Mouse (Mus musculus): Measurements from ENCODE around the gene Ksr2. TPM values are rescaled to one million over a fixed set of nuclear protein-coding genes. Genes with fewer than 3 reads are reported as not detected.

The Ksr2 gene
- total and polyA plus RNA-seq, 3 experiments, result not detected

GRCm38 (mm10) chr5:117519858-117520495 lies 106.2 kb downstream of the Ksr2 start:
- no peak for TF ChIP-seq MAZ (IDR thresholded peaks at IDR 0.05; ENCODE audit: low read depth, low read length)
- peak in 1 of 3 experiments; percentile 35; a peak in 3 of 6 replicates for TF ChIP-seq CTCF (IDR thresholded peaks at IDR 0.05 in 2 of 3, conservative IDR thresholded peaks at IDR 0.05 in 1 of 3; ENCODE audit: control insufficient read depth in 1 of 3, insufficient read depth in 1 of 3, low read depth in 2 of 3, low read length in 3 of 3, poor library complexity in 1 of 3, severe bottlenecking in 1 of 3)
- no peak for TF ChIP-seq ZNF384 (IDR thresholded peaks at IDR 0.05; ENCODE audit: low read depth, low read length)
- no peak for TF ChIP-seq USF2 (IDR thresholded peaks at IDR 0.05; ENCODE audit: borderline replicate concordance in 1 of 2, insufficient read depth in 1 of 2, low read depth in 1 of 2, low read length in 2 of 2)
- no peak for TF ChIP-seq ETS1 (IDR thresholded peaks at IDR 0.05; ENCODE audit: low read depth, low read length)
- no peak for DNase-seq (ENCODE audit: low read depth, low spot score)
- Histone ChIP-seq H3K9me3 (replicated peaks; ENCODE audit: insufficient read depth, low read length) (no peaks in the 10 kb centered on the region), H3K36me3 (ENCODE audit: control insufficient read depth in 1 of 2, insufficient read depth in 2 of 2, low read length in 2 of 2) (no peaks in the 10 kb centered on the region), H3K9ac (ENCODE audit: control insufficient read depth, low read depth, low read length, poor library complexity, severe bottlenecking) (no peak overlapping the region), H3K79me2 (ENCODE audit: control insufficient read depth, insufficient read depth, low read length, poor library complexity) (no peaks in the 10 kb centered on the region), H3K4me3 (ENCODE audit: control insufficient read depth in 1 of 2, insufficient read depth in 1 of 2, low read depth in 2 of 2, low read length in 2 of 2) (no peak overlapping the region), H3K4me1 (ENCODE audit: control insufficient read depth in 1 of 2, insufficient read depth in 2 of 2, low read length in 2 of 2) (no peaks in the 10 kb centered on the region), H3K27me3 (ENCODE audit: control insufficient read depth in 1 of 2, insufficient read depth in 2 of 2, low read length in 2 of 2) (no peaks in the 10 kb centered on the region), H3K27ac (ENCODE audit: control insufficient read depth, low read depth, low read length) (no peak overlapping the region)

- no peak overlapping the region for H3K4me3 ChIP-seq (ENCODE audit: control insufficient read depth in 1 of 2, insufficient read depth in 1 of 2, low read depth in 2 of 2, low read length in 2 of 2)
- TF ChIP-seq NELFE (IDR thresholded peaks at IDR 0.05; ENCODE audit: low read depth, low read length) (no peak), NRF1 (IDR thresholded peaks at IDR 0.05; ENCODE audit: insufficient read depth, low read depth, low read length, poor library complexity, severe bottlenecking) (no peak), ZMIZ1 (IDR thresholded peaks at IDR 0.05; ENCODE audit: low read depth, low read length) (no peak), MAFK (IDR thresholded peaks at IDR 0.05; ENCODE audit: borderline replicate concordance, low read depth, low read length) (no peak), POLR2AphosphoS2 (IDR thresholded peaks at IDR 0.05; ENCODE audit: low read length) (no peak), USF2 (IDR thresholded peaks at IDR 0.05; ENCODE audit: borderline replicate concordance in 1 of 2, insufficient read depth in 1 of 2, low read depth in 1 of 2, low read length in 2 of 2) (no peak), UBTF (IDR thresholded peaks at IDR 0.05; ENCODE audit: borderline replicate concordance, insufficient read depth, low read depth, low read length) (no peak), RCOR1 (IDR thresholded peaks at IDR 0.05; ENCODE audit: low read depth, low read length) (no peak), JUND (IDR thresholded peaks at IDR 0.05; ENCODE audit: low read depth, low read length) (no peak), E2F4 (IDR thresholded peaks at IDR 0.05; ENCODE audit: borderline replicate concordance, low read depth, low read length) (no peak), GATA1 (IDR thresholded peaks at IDR 0.05; ENCODE audit: low read depth, low read length) (no peak), ETS1 (IDR thresholded peaks at IDR 0.05; ENCODE audit: low read depth, low read length) (no peak), MAZ (IDR thresholded peaks at IDR 0.05; ENCODE audit: low read depth, low read length) (no peak), ELF1 (IDR thresholded peaks at IDR 0.05; ENCODE audit: low read depth, low read length) (no peak), MXI1 (IDR thresholded peaks at IDR 0.05; ENCODE audit: low read depth, low read length) (no peak), TAL1 (IDR thresholded peaks at IDR 0.05; ENCODE audit: low read length) (no peak), EP300 (IDR thresholded peaks at IDR 0.05; ENCODE audit: low read depth in 1 of 2, low read length in 2 of 2) (no peak), USF1 (IDR thresholded peaks at IDR 0.05; ENCODE audit: low read depth, low read length) (no peak), BHLHE40 (IDR thresholded peaks at IDR 0.05; ENCODE audit: borderline replicate concordance, low read depth, low read length) (no peak), SIN3A (IDR thresholded peaks at IDR 0.05; ENCODE audit: low read length) (no peak)
- H3K9ac ChIP-seq (ENCODE audit: control insufficient read depth, low read depth, low read length, poor library complexity, severe bottlenecking), result no peak overlapping the region
- no peaks in the 10 kb centered on the region for H3K27me3 ChIP-seq (ENCODE audit: control insufficient read depth in 1 of 2, insufficient read depth in 2 of 2, low read length in 2 of 2)
- no peak overlapping the region for H3K27ac ChIP-seq (ENCODE audit: control insufficient read depth, low read depth, low read length)
- H3K4me1 ChIP-seq (ENCODE audit: control insufficient read depth in 1 of 2, insufficient read depth in 2 of 2, low read length in 2 of 2), result no peaks in the 10 kb centered on the region
- no peaks in the 10 kb centered on the region for H3K9me3 ChIP-seq (replicated peaks; ENCODE audit: insufficient read depth, low read length)
- H3K36me3 ChIP-seq (ENCODE audit: control insufficient read depth in 1 of 2, insufficient read depth in 2 of 2, low read length in 2 of 2), result no peaks in the 10 kb centered on the region
- DNase-seq (ENCODE audit: low read depth, low spot score), result no peak
- no peaks in the 10 kb centered on the region for H3K79me2 ChIP-seq (ENCODE audit: control insufficient read depth, insufficient read depth, low read length, poor library complexity)
These were observed 107.4 kb downstream of the Ksr2 start for GRCm38 (mm10) chr5:117521156-117521555.
